Mouse (Mus musculus): ENCODE measurements around the gene Lonrf3.

DNA sequence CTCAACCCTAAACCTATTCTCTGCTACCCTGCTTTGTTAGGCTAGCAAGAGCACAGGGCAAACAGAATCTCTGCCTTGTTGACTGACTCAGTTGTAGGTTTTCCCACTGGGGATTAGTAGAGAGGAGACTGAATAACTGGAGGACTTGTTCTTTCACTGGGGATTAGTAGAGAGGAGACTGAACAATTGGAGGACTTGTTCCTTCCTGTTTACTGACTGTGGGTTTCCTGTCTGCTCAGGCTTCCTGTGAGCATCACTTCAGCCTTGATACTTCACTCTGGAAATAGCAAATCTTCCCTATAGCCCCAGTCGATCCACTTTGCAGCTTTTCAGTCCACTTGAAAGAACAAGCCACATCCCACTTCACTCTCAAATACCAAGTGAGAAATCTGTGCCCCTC is 49.4 kb upstream of the Lonrf3 start:
- TF ChIP-seq CTCF (IDR thresholded peaks at IDR 0.05; ENCODE audit: low read depth) (no peak), EP300 (IDR thresholded peaks at IDR 0.05; ENCODE audit: low read depth) (no peak)
